Mouse (Mus musculus) heart, postnatal 0 days (tissue): ENCODE measurements at regions not wholly inside any gene's neighbourhood (a gene's known extent, or its start where the extent isn't known, plus 50 kb on each side); places are given as distances from the start of the nearest gene placed in this dataset.

ENCODE experiments used
- CTCF ChIP-seq: IDR thresholded peaks from 2 replicates; pipeline ENCODE4 v1.5.1; 2016; ENCODE audit warnings: antibody characterized with exemption, control low read depth, low read depth
- EP300 ChIP-seq: IDR thresholded peaks from 2 replicates; pipeline ENCODE4 v1.6.1; 2016; ENCODE audit warnings: antibody characterized with exemption, low read depth

DNA sequence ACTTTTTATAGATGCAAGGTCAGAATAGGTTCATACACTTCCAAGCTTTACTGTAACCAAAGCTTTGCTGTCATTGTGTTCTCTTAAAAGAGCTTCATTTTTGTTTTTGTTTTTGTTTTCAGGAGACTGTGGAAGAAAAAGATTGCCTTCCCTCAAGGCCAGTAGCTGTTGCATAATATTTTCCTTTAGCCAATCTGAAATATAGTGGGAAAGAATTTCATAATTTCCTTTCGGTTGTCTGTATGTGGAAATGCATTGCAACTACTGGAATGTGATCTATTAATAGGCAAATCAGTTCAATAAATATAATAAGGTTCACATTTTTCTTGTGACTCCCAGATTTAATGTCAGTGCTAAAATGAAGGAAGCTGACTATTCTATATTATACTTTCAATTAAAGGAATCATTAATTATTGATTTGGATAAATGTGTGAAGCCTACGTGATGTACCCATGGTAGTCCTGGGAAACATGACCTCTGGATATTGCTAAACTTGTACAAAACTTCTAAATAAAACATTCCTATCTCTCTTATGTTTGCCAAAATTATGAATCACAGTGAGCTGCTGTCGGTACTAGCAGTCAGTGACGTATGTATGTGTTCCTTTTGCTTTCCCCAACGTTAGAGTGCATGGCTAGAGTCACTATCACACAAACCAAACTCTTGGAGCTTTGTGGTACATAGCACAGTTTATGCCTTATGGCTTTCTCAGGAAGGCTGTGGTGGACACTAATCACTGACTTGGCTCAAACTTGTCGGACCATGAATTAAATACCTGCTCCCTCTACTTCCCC is 102.6 kb downstream of the Rgs2 start:
- TF ChIP-seq CTCF: no peak
- TF ChIP-seq EP300: no peak
